ENCODE assay signal across 13 mouse cellular contexts in genomic region chr11:30175623-30176022, GRCm38 (mm10).
"Had no signal": no experiment of that assay in that cellular context is flagged by ENCODE, and none has a peak within 500 bp of the region (broad histone marks: within the 10 kb centered on the region; RNA-seq: fewer than 3 reads in every experiment).

No protein-coding gene starts in this region.

- H3K4me3 ChIP-seq: left cerebral cortex, adult 2 months; limb, embryonic 10.5 days; liver, embryonic 15.5 days had no signal

- H3K9ac ChIP-seq: liver, embryonic 15.5 days; lung, embryonic 14.5 days had no signal

- H3K27me3 ChIP-seq: liver, embryonic 15.5 days; megakaryocyte, embryonic 14.5 days had no signal

- DNase-seq: kidney, adult 18-20 months; kidney, postnatal 14 days; lung, embryonic 14.5 days; right cerebral cortex, postnatal 14 days; thymus, postnatal 4 days had no signal

- H3K9me3 ChIP-seq: limb, embryonic 10.5 days; liver, embryonic 15.5 days; megakaryocyte, embryonic 14.5 days had no signal

- H3K27ac ChIP-seq: left cerebral cortex, adult 2 months; limb, embryonic 10.5 days; liver, embryonic 15.5 days; stomach, postnatal 0 days had no signal

- H3K36me3 ChIP-seq: liver, embryonic 15.5 days had no signal

- H3K4me2 ChIP-seq: liver, embryonic 11.5 days; liver, embryonic 15.5 days; lung, embryonic 14.5 days; midbrain, embryonic 11.5 days had no signal

- ATAC-seq: midbrain, embryonic 16.5 days had no signal
